Mouse (Mus musculus) heart, adult 8-10 months (tissue): ENCODE data around the gene Galm. TPM values are rescaled to one million over a fixed set of nuclear protein-coding genes. Genes with fewer than 3 reads are reported as not detected.
"Not testable (repeated sequence)": the region's sequence is repeated elsewhere in the genome, so short reads cannot be mapped to it uniquely, and the experiment has no call there.

ENCODE experiments used
- DNase-seq: peaks from one replicate; pipeline ENCODE4 v3.0.0; 2022; ENCODE audit warnings: low spot score
- total RNA-seq, 4 experiments: library from RNA; stranded (reverse); gene quantifications; 2 replicates each; pipeline ENCODE4 v1.2.4; 2022

The Galm gene
- total RNA-seq, 4 experiments from 2014 or later, result 17.8 to 21.2 (median 19.7) TPM

DNA sequence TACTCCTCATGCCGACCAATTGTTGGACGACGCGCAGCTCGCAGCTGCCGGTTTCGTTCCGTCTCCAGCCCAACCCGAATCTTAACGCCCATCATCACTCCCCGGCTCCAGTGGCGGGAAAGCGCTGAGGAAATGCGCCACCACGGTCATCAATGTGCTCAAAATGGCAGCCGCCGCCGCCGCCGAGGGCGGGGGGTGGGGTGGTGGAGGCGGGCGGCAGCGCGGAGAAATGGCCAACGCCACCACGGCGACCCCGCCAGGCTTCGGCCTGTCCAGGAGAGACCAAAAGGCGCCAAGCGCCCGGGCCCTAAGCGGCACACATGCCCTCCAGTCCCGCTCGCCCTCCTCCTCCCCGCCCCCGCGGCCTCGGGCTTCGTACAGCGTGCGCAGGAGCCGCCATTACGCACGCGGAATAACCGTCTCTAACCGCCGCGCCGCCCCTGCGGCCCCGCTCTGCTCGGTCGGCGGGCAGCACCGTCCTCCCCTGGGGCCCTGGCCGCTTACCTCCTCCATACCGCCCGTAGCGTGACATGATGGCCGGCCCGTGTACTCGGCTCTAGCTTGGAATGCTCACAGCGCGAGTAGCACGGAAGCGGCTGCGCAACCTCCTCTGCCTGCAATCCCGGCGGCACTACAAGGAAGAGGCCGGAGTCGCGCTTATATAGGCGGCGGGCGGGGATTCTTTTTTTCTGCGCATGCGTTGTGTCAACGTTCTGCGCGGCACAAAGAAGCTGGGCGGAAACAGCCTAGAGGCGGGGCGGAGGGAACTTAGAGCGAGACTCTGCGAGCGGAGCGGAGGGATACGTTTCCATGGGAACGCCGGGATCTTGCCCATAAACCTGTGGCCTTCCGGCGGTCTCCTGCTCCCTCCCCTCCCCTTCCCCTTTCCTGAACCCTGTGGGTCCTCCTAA lies 79.7 kb downstream of the Galm start, which contains the start of the genes Srsf7 and Ttc39d:
Srsf7 (minus strand) TSS at position 637 of the 911 bp plus-strand sequence.
Ttc39d (plus strand) TSS at position 790 of the 911 bp plus-strand sequence.
- peak; percentile 98 for DNase-seq

DNA sequence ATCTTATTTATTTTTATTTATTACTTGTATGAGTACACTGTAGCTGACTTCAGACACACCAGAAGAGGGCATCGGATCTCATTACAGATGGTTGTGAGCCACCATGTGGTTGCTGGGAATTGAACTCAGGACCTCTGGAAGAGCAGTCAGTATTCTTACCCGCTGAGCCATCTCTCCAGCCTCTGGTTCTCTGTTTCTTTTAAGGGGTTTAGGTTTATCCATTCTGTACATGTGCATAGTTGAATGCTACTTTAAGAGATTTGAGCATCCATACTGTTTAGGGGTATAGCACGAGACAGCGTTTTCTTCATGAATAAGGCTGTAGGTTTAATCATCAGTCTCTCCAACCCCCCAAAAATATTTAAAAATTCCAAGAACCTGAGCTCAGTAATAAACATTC lies 86.7 kb downstream of the Galm start:
- not testable (repeated sequence) for DNase-seq

GRCm38 (mm10) chr17:80220131-80220530 lies 92.9 kb downstream of the Galm start:
- DNase-seq, result no peak

- no peak for DNase-seq
Observed at GRCm38 (mm10) chr17:80221202-80221601, 93.9 kb downstream of the Galm start.

- DNase-seq, result no peak
Observed at GRCm38 (mm10) chr17:80221890-80222628, 94.8 kb downstream of the Galm start.

DNA sequence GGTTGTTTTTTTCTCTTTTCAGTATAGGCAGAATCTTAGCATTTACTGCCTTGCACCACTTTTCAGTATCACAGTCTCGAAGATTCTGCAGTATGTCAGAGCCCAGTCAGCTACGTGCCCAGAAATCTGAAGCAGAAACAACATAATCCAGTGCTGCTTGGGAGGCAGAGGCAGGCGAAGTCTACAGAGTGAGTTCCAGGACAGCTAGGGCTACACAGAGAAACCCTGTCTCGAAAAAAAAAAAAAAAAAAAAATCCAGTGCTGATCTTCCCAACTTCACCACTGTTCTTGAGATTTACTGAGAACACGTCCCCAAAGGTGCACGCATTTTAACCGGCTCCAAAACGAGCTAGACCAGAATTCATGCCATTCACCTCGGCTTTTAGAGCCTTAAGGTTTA lies 96.6 kb downstream of the Galm start:
- no peak for DNase-seq

GRCm38 (mm10) chr17:80224326-80225116 lies 97.2 kb downstream of the Galm start, which contains the start of gene Gemin6:
Gene Gemin6, plus strand, starts transcription at chr17:80224441.
- peak; percentile 92 for DNase-seq

DNA sequence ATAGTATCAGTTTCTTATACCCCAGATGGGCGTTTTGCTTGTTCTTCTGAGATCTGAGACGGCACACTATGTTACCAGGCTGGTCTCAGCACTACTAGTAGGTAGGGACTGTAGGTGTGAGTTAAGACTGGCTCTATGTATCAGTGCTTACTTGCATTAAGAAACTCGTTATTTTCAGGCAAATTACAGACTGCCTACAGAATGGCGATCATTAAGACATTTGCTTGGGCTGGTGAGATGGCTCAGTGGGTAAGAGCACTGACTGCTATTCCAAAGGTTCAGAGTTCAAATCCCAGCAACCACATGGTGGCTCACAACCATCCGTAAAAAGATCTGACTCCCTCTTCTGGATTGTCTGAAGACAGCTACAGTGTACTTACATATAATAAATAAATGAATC lies 97.9 kb downstream of the Galm start:
- DNase-seq, result not testable (repeated sequence)

DNA sequence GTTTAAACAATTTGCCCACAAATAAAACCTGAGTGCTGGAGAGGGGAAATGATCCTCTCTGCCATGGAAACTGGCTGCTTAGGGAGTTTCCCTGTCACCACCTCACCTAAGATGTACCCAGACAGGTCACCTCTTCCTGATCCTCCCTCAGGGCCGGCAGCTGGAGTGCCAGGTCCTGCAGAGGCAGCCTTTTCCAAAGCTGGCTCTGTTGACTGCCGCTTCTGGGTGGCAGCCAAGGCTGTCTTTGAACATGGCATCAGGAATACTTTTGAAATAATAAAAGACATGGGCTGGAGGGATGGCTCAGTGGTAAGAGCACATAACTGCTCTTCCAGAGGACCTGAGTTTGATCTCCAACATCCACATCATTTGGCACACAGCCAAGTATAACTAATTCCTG lies 102.1 kb downstream of the Galm start:
- DNase-seq, result no peak

- no peak for DNase-seq
Observed at GRCm38 (mm10) chr17:80233844-80234243, 106.6 kb downstream of the Galm start.

- DNase-seq, result no peak
Observed at GRCm38 (mm10) chr17:80234376-80234775, 107.1 kb downstream of the Galm start.

Other genes with a start within 250 kb of the Galm start
- 10 to 100 TPM; 31.8 to 33.7 (median 32.1) TPM for gene Atl2, start 231.3 kb upstream of the Galm start, total RNA-seq
- 10 to 100 TPM; 18.3 to 22.9 (median 22.5) TPM for gene Hnrnpll, start 65.1 kb upstream of the Galm start, total RNA-seq
- 10 to 100 TPM; 39.2 to 44.4 (median 41.9) TPM for gene Srsf7, start 79.8 kb downstream of the Galm start, total RNA-seq
- under 1 TPM in 1 of 4 experiments, not detected in 3; 0.11 TPM for gene Ttc39d, start 80.0 kb downstream of the Galm start, total RNA-seq
- gene Gemin6, start 97.0 kb downstream of the Galm start, total RNA-seq, result 1 to 10 TPM; 3.9 to 4.6 (median 4.4) TPM
- gene Morn2, start 162.7 kb downstream of the Galm start, total RNA-seq, result 10 to 100 TPM; 13.2 to 17.9 (median 15.3) TPM
- gene Dhx57, start 163.0 kb downstream of the Galm start, total RNA-seq, result 1 to 10 TPM; 4.5 to 7.6 (median 6.1) TPM
- gene Arhgef33, start 179.9 kb downstream of the Galm start, total RNA-seq, result under 1 TPM in 1 of 4 experiments, not detected in 3; 0.37 TPM
- not detected for gene Gm10190, start 246.1 kb downstream of the Galm start, total RNA-seq